Mouse (Mus musculus) kidney, adult 2 months (tissue): ENCODE results near the gene Tlr4.

Experiments used
- CTCF ChIP-seq: fragments of 200-500 bp; conservative IDR thresholded peaks from 2 replicates; pipeline ENCODE4 v1.5.1; 2011; ENCODE audit warnings: low read depth, mild to moderate bottlenecking, control low read depth, low read length, moderate library complexity, mixed read lengths; ENCODE audit not compliant: insufficient read depth, insufficient read length
- POLR2A ChIP-seq: fragments of 200-500 bp; IDR thresholded peaks from one replicate; pipeline ENCODE4 v1.6.1; 2011; ENCODE audit warnings: low read depth, low read length, control low read depth

GRCm38 (mm10) chr4:66838071-66838470, 10.7 kb downstream of the Tlr4 start:
- TF ChIP-seq POLR2A, result no peak
- no peak for TF ChIP-seq CTCF
